Mouse (Mus musculus): ENCODE measurements at regions not wholly inside any gene's neighbourhood (a gene's known extent, or its start where the extent isn't known, plus 50 kb on each side); places are given as distances from the start of the nearest gene placed in this dataset.

GRCm38 (mm10) chr15:36427334-36427733, 580.2 kb downstream of the Zfp706 start:
- Histone ChIP-seq H3K9ac (no peak overlapping the region), H3K36me3 (replicated peaks) (no peaks in the 10 kb centered on the region), H3K4me2 (no peak overlapping the region), H3K9me3 (replicated peaks) (no peaks in the 10 kb centered on the region), H3K4me3 (replicated peaks) (no peak overlapping the region), H3K27me3 (0 out of 2 replicates have a peak, but pooled peaks cover 10% of the 10 kb centered on the region), H3K4me1 (replicated peaks) (no peaks in the 10 kb centered on the region), H3K27ac (replicated peaks) (no peak overlapping the region)
- no peak for ATAC-seq (ENCODE audit: insufficient read depth)
- WGBS (ENCODE audit: insufficient replicate concordance): 44% methylated on average over 4 of the region's 4 CpGs

- WGBS (ENCODE audit: insufficient replicate concordance): 74% methylated on average over 8 of the region's 8 CpGs
- H3K27me3 ChIP-seq: 0 out of 2 replicates have a peak, but pooled peaks cover 10% of the 10 kb centered on the region
- no peak overlapping the region for H3K9ac ChIP-seq
- no peak overlapping the region for H3K27ac ChIP-seq (replicated peaks)
- H3K4me3 ChIP-seq (replicated peaks): no peak overlapping the region
- no peaks in the 10 kb centered on the region for H3K4me1 ChIP-seq (replicated peaks)
- no peak overlapping the region for H3K4me2 ChIP-seq
- H3K9me3 ChIP-seq (replicated peaks): no peaks in the 10 kb centered on the region
- no peak for ATAC-seq (ENCODE audit: insufficient read depth)
- no peaks in the 10 kb centered on the region for H3K36me3 ChIP-seq (replicated peaks)
Observed at GRCm38 (mm10) chr15:36425902-36426301, 581.7 kb downstream of the Zfp706 start.

GRCm38 (mm10) chr15:36424047-36424446, 583.5 kb downstream of the Zfp706 start:
- Histone ChIP-seq H3K9ac (no peak overlapping the region), H3K4me2 (no peak overlapping the region), H3K4me1 (replicated peaks) (no peaks in the 10 kb centered on the region), H3K27ac (replicated peaks) (no peak overlapping the region), H3K4me3 (replicated peaks) (no peak overlapping the region), H3K36me3 (replicated peaks) (no peaks in the 10 kb centered on the region), H3K9me3 (replicated peaks) (no peaks in the 10 kb centered on the region), H3K27me3 (peaks cover 17% of the 10 kb centered on the region)
- ATAC-seq (ENCODE audit: insufficient read depth): no peak
- 80% methylated on average over 8 of the region's 8 CpGs for WGBS (ENCODE audit: insufficient replicate concordance)

- Histone ChIP-seq H3K27me3 (peaks cover 24% of the 10 kb centered on the region), H3K4me1 (replicated peaks) (no peaks in the 10 kb centered on the region), H3K4me3 (replicated peaks) (no peak overlapping the region), H3K9me3 (replicated peaks) (no peaks in the 10 kb centered on the region), H3K4me2 (no peak overlapping the region), H3K9ac (no peak overlapping the region), H3K27ac (replicated peaks) (no peak overlapping the region), H3K36me3 (replicated peaks) (no peaks in the 10 kb centered on the region)
- no peak for ATAC-seq (ENCODE audit: insufficient read depth)
- WGBS (ENCODE audit: insufficient replicate concordance): 54% methylated on average over 3 of the region's 3 CpGs
Observed at GRCm38 (mm10) chr15:36422781-36423180, 584.8 kb downstream of the Zfp706 start.

GRCm38 (mm10) chr15:36419943-36420480, 587.6 kb downstream of the Zfp706 start:
- no peaks in the 10 kb centered on the region for H3K9me3 ChIP-seq (replicated peaks)
- H3K9ac ChIP-seq: no peak overlapping the region
- no peaks in the 10 kb centered on the region for H3K36me3 ChIP-seq (replicated peaks)
- 61% methylated on average over 7 of the region's 7 CpGs for WGBS (ENCODE audit: insufficient replicate concordance)
- H3K4me1 ChIP-seq (replicated peaks): no peaks in the 10 kb centered on the region
- peaks cover 36% of the 10 kb centered on the region for H3K27me3 ChIP-seq
- H3K4me2 ChIP-seq: no peak overlapping the region
- no peak overlapping the region for H3K4me3 ChIP-seq (replicated peaks)
- H3K27ac ChIP-seq (replicated peaks): no peak overlapping the region
- no peak for ATAC-seq (ENCODE audit: insufficient read depth)

GRCm38 (mm10) chr15:36417426-36417825, 590.1 kb downstream of the Zfp706 start:
- WGBS (ENCODE audit: insufficient replicate concordance): 64% methylated on average over 3 of the region's 3 CpGs
- Histone ChIP-seq H3K27ac (replicated peaks) (no peak overlapping the region), H3K9me3 (replicated peaks) (no peaks in the 10 kb centered on the region), H3K27me3 (peaks cover 51% of the 10 kb centered on the region), H3K9ac (no peak overlapping the region), H3K4me3 (replicated peaks) (no peak overlapping the region), H3K4me1 (replicated peaks) (no peaks in the 10 kb centered on the region), H3K4me2 (no peak overlapping the region), H3K36me3 (replicated peaks) (no peaks in the 10 kb centered on the region)
- ATAC-seq (ENCODE audit: insufficient read depth): no peak

GRCm38 (mm10) chr15:36415552-36416249, 591.9 kb downstream of the Zfp706 start:
- 51% methylated on average over 5 of the region's 5 CpGs for WGBS (ENCODE audit: insufficient replicate concordance)
- no peaks in the 10 kb centered on the region for H3K4me1 ChIP-seq (replicated peaks)
- no peak overlapping the region for H3K4me2 ChIP-seq
- H3K27ac ChIP-seq (replicated peaks): no peak overlapping the region
- H3K9me3 ChIP-seq (replicated peaks): no peaks in the 10 kb centered on the region
- peaks cover 53% of the 10 kb centered on the region for H3K27me3 ChIP-seq
- no peak overlapping the region for H3K9ac ChIP-seq
- no peaks in the 10 kb centered on the region for H3K36me3 ChIP-seq (replicated peaks)
- no peak for ATAC-seq (ENCODE audit: insufficient read depth)
- no peak overlapping the region for H3K4me3 ChIP-seq (replicated peaks)

- no peak for ATAC-seq (ENCODE audit: insufficient read depth)
- 69% methylated on average over 3 of the region's 3 CpGs for WGBS (ENCODE audit: insufficient replicate concordance)
- Histone ChIP-seq H3K4me3 (replicated peaks) (no peak overlapping the region), H3K4me1 (replicated peaks) (no peaks in the 10 kb centered on the region), H3K9me3 (replicated peaks) (no peaks in the 10 kb centered on the region), H3K4me2 (no peak overlapping the region), H3K36me3 (replicated peaks) (no peaks in the 10 kb centered on the region), H3K9ac (no peak overlapping the region), H3K27me3 (peaks cover 38% of the 10 kb centered on the region), H3K27ac (replicated peaks) (no peak overlapping the region)
Observed at GRCm38 (mm10) chr15:36412016-36412415, 595.6 kb downstream of the Zfp706 start.

GRCm38 (mm10) chr15:36405446-36405845, 602.1 kb downstream of the Zfp706 start:
- no peak overlapping the region for H3K27ac ChIP-seq (replicated peaks)
- no peaks in the 10 kb centered on the region for H3K9me3 ChIP-seq (replicated peaks)
- no peak overlapping the region for H3K4me2 ChIP-seq
- no peak for ATAC-seq (ENCODE audit: insufficient read depth)
- H3K9ac ChIP-seq: no peak overlapping the region
- H3K27me3 ChIP-seq: peaks cover 17% of the 10 kb centered on the region; the same call in 1 of the 2 replicates
- H3K4me1 ChIP-seq (replicated peaks): no peaks in the 10 kb centered on the region
- H3K36me3 ChIP-seq (replicated peaks): no peaks in the 10 kb centered on the region
- WGBS (ENCODE audit: insufficient replicate concordance): 60% methylated on average over 3 of the region's 3 CpGs
- no peak overlapping the region for H3K4me3 ChIP-seq (replicated peaks)

- H3K27me3 ChIP-seq: peaks cover 22% of the 10 kb centered on the region; the same call in 1 of the 2 replicates
- no peak overlapping the region for H3K4me2 ChIP-seq
- WGBS (ENCODE audit: insufficient replicate concordance): 66% methylated on average over 6 of the region's 6 CpGs
- H3K4me1 ChIP-seq (replicated peaks): peaks cover 9% of the 10 kb centered on the region
- no peak overlapping the region for H3K4me3 ChIP-seq (replicated peaks)
- no peak overlapping the region for H3K27ac ChIP-seq (replicated peaks)
- no peaks in the 10 kb centered on the region for H3K36me3 ChIP-seq (replicated peaks)
- H3K9me3 ChIP-seq (replicated peaks): no peaks in the 10 kb centered on the region
- ATAC-seq (ENCODE audit: insufficient read depth): no peak
- H3K9ac ChIP-seq: no peak overlapping the region
Observed at GRCm38 (mm10) chr15:36403336-36404119, 604.0 kb downstream of the Zfp706 start.

GRCm38 (mm10) chr15:36402051-36402450, 605.5 kb downstream of the Zfp706 start:
- Histone ChIP-seq H3K4me1 (replicated peaks) (peaks cover 9% of the 10 kb centered on the region), H3K4me3 (replicated peaks) (no peak overlapping the region), H3K36me3 (replicated peaks) (no peaks in the 10 kb centered on the region), H3K27ac (replicated peaks) (no peak overlapping the region), H3K9me3 (replicated peaks) (no peaks in the 10 kb centered on the region), H3K9ac (no peak overlapping the region), H3K27me3 (peaks cover 27% of the 10 kb centered on the region), H3K4me2 (no peak overlapping the region)
- ATAC-seq (ENCODE audit: insufficient read depth): no peak
- WGBS (ENCODE audit: insufficient replicate concordance): 57% methylated on average over 1 of the region's 1 CpGs
